8 mouse cellular contexts compared by ENCODE assay signal in the genomic region with DNA sequence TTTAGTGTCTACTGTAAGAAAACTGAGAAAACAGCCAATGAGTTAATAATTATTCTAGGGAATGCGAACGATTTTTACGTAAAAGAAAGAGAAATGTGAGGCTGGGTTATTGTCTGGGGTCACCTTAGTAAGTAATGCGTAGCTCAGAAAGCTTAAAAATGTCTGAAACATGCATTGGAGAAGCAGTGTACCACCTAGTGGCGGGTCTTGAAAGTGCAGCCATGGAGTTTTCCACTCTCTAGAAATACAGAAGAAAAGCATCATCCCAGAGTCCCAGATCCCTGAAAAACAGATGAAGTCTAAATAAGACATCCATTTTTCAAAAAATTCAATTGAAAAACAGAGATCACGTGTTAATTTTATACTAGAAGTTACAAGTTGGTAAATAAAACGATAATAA.
DNase-seq lines count a peak whose midpoint lies in the region; ATAC-seq and TF ChIP-seq lines count a peak whose summit lies in the region.
"Had no signal": no experiment of that assay in that cellular context is flagged by ENCODE, and none has a peak within 500 bp of the region (broad histone marks: within the 10 kb centered on the region; RNA-seq: fewer than 3 reads in every experiment).

No protein-coding gene starts in this region.

- peak; percentile 44 for DNase-seq in urinary bladder, adult 2 months (ENCODE audit: low spot score)
- DNase-seq in urinary bladder, postnatal 10 days (ENCODE audit: low spot score) = no peak
- DNase-seq in adrenal gland, postnatal 10 days = peak; percentile 82
- peak; percentile 68 for DNase-seq in embryonic facial prominence, embryonic 10.5 days (ENCODE audit: low spot score)
- DNase-seq in kidney, adult 8-10 months = peak; percentile 28 to 76
- peak; percentile 11 to 27 (median 23) for DNase-seq in liver, embryonic 14.5 days (ENCODE audit: low read depth in 3 of 3, low spot score in 3 of 3)
- DNase-seq in right cerebral cortex, adult 2 months (ENCODE audit: low spot score in 2 of 2) = peak; percentile 60 to 70

- ATAC-seq in liver, embryonic 14.5 days (ENCODE audit: insufficient read depth) = no peak

- no peaks in the 10 kb centered on the region for H3K27me3 ChIP-seq in embryonic facial prominence, embryonic 10.5 days (replicated peaks; ENCODE audit: low read depth, poor library complexity, severe bottlenecking)
- no peaks in the 10 kb centered on the region for H3K27me3 ChIP-seq in liver, embryonic 14.5 days (ENCODE audit: control insufficient read depth, insufficient read depth, low read length)
- H3K27me3 ChIP-seq: hindbrain, embryonic 15.5 days had no signal

- H3K4me3 ChIP-seq in embryonic facial prominence, embryonic 10.5 days = no peak overlapping the region
- H3K4me3 ChIP-seq in liver, embryonic 14.5 days (ENCODE audit: insufficient read depth in 1 of 2, low read depth in 2 of 2, low read length in 2 of 2) = no peak overlapping the region
- H3K4me3 ChIP-seq: hindbrain, embryonic 15.5 days had no signal

- no peak overlapping the region for H3K9ac ChIP-seq in liver, embryonic 14.5 days (replicated peaks)
- H3K9ac ChIP-seq: hindbrain, embryonic 15.5 days had no signal

- peak; percentile 81 for TF ChIP-seq CTCF in liver, embryonic 14.5 days (IDR thresholded peaks at IDR 0.05; ENCODE audit: low read depth)

- no peaks in the 10 kb centered on the region for H3K4me1 ChIP-seq in embryonic facial prominence, embryonic 10.5 days
- no peaks in the 10 kb centered on the region for H3K4me1 ChIP-seq in liver, embryonic 14.5 days (replicated peaks; ENCODE audit: control insufficient read depth in 2 of 2, insufficient read depth in 2 of 2, low read length in 1 of 2)
- H3K4me1 ChIP-seq: hindbrain, embryonic 15.5 days had no signal

- H3K27ac ChIP-seq in embryonic facial prominence, embryonic 10.5 days (replicated peaks) = no peak overlapping the region
- no peak overlapping the region for H3K27ac ChIP-seq in liver, embryonic 14.5 days
- H3K27ac ChIP-seq: hindbrain, embryonic 15.5 days had no signal

- 35% methylated on average over 7 of the region's 7 CpGs for WGBS in embryonic facial prominence, embryonic 10.5 days
- 23% methylated on average over 7 of the region's 7 CpGs for WGBS in liver, embryonic 14.5 days (ENCODE audit: insufficient replicate concordance)

- H3K4me2 ChIP-seq in liver, embryonic 14.5 days (ENCODE audit: low read depth) = no peak overlapping the region
- H3K4me2 ChIP-seq: hindbrain, embryonic 15.5 days had no signal

- H3K36me3 ChIP-seq in embryonic facial prominence, embryonic 10.5 days (replicated peaks) = no peaks in the 10 kb centered on the region
- no peaks in the 10 kb centered on the region for H3K36me3 ChIP-seq in liver, embryonic 14.5 days (replicated peaks; ENCODE audit: control insufficient read depth, insufficient read depth, low read depth)
- H3K36me3 ChIP-seq: hindbrain, embryonic 15.5 days had no signal

- TF ChIP-seq EP300 in liver, embryonic 14.5 days (IDR thresholded peaks at IDR 0.05; ENCODE audit: low read depth) = no peak

- no peaks in the 10 kb centered on the region for H3K9me3 ChIP-seq in embryonic facial prominence, embryonic 10.5 days
- H3K9me3 ChIP-seq in liver, embryonic 14.5 days (ENCODE audit: control insufficient read depth, low read length) = no peaks in the 10 kb centered on the region
- H3K9me3 ChIP-seq: hindbrain, embryonic 15.5 days had no signal
